Mouse (Mus musculus) stomach, embryonic 14.5 days (tissue): Measurements from ENCODE around the gene Setd7. TPM values are rescaled to one million over a fixed set of nuclear protein-coding genes. Genes with fewer than 3 reads are reported as not detected.

Experiments used
- ATAC-seq: fragments of 200-750 bp; cut with Nextera tagmentation; 2 replicates; pipeline ENCODE4 v1.8.0; 2017; ENCODE audit warnings: low read depth, moderate TSS enrichment; ENCODE audit not compliant: insufficient number of reproducible peaks, insufficient read depth, low FRiP score
- H3K27ac ChIP-seq: fragments of 300-500 bp; sonication (generic); 2 replicates; pipeline ENCODE4 v1.5.1; 2014; ENCODE audit warnings: mild to moderate bottlenecking, low read length, moderate library complexity, mixed read lengths
- H3K27me3 ChIP-seq: fragments of 300-500 bp; sonication (generic); 2 replicates; pipeline ENCODE4 v1.6.1; 2014; ENCODE audit warnings: low read length, control low read depth, mixed read lengths; ENCODE audit not compliant: control insufficient read depth, insufficient read depth
- H3K36me3 ChIP-seq: fragments of 300-500 bp; sonication (generic); 2 replicates; pipeline ENCODE4 v1.6.1; 2014; ENCODE audit warnings: mild to moderate bottlenecking, control low read depth, low read length, moderate library complexity, mixed read lengths; ENCODE audit not compliant: control insufficient read depth, insufficient read depth
- H3K4me1 ChIP-seq: fragments of 300-500 bp; sonication (generic); 2 replicates; pipeline ENCODE4 v1.6.1; 2014; ENCODE audit warnings: low read length, control low read depth, mixed read lengths; ENCODE audit not compliant: control insufficient read depth, insufficient read depth
- H3K4me2 ChIP-seq: fragments of 300-500 bp; sonication (generic); replicated peaks from 2 replicates; pipeline ENCODE4 v1.6.1; 2014; ENCODE audit warnings: low read depth, low read length, control low read depth
- H3K4me3 ChIP-seq: fragments of 300-500 bp; sonication (generic); 2 replicates; pipeline ENCODE4 v1.5.1; 2014; ENCODE audit warnings: low read depth, low read length, control low read depth
- H3K9ac ChIP-seq: fragments of 300-500 bp; sonication (generic); replicated peaks from 2 replicates; pipeline ENCODE4 v1.6.1; 2014; ENCODE audit warnings: low read depth, mild to moderate bottlenecking, control low read depth, low read length, moderate library complexity, mixed read lengths
- H3K9me3 ChIP-seq: fragments of 300-500 bp; sonication (generic); 2 replicates; pipeline ENCODE4 v1.6.1; 2016; ENCODE audit warnings: low read depth, low read length, control low read depth; ENCODE audit not compliant: control insufficient read depth
- WGBS: fragments of 180-500 bp; shearing (Covaris S2); extraction: QIAGEN DNeasy Blood & Tissue Kit; methylation state at CpG from one replicate; pipeline ENCODE4 v1.1.7; 2014; 5-methylcytosine and 5-hydroxymethylcytosine counted together
- polyA plus RNA-seq: library from polyadenylated mRNA; unstranded; fragments of >200 nt; fragmentation: Nextera tagmentation; extraction: Ambion mirVana; gene quantifications from 2 replicates; pipeline ENCODE4 v1.2.1, GENCODE M21; 2014

Gene Setd7
- 6.6 and 8.5 TPM in 2 replicates for polyA plus RNA-seq

GRCm38 (mm10) chr3:51560511-51561108 lies at the start of gene Setd7:
TSS of gene Setd7 (minus strand) at chr3:51560879.
- Histone ChIP-seq H3K9ac (peak within 1 kb of the TSS; percentile 92), H3K4me3 (peak within 1 kb of the TSS; percentile 86), H3K9me3 (no peaks in the 10 kb centered on the region), H3K36me3 (no peaks in the 10 kb centered on the region), H3K4me1 (peaks cover 11% of the 10 kb centered on the region; the same call in 1 of the 2 replicates), H3K27ac (peak within 1 kb of the TSS; percentile 92), H3K4me2 (peak within 1 kb of the TSS; percentile 99), H3K27me3 (no peaks in the 10 kb centered on the region)
- 1% methylated on average over 41 of the region's 48 CpGs for WGBS
- ATAC-seq = peak; percentile 82

- Histone ChIP-seq H3K27me3 (no peaks in the 10 kb centered on the region), H3K4me2 (no peak overlapping the region), H3K9me3 (no peaks in the 10 kb centered on the region), H3K9ac (no peak overlapping the region), H3K4me1 (no peaks in the 10 kb centered on the region), H3K4me3 (no peak overlapping the region), H3K27ac (no peak overlapping the region), H3K36me3 (no peaks in the 10 kb centered on the region)
- ATAC-seq = no peak
- 76% methylated on average over 3 of the region's 3 CpGs for WGBS
Measured at GRCm38 (mm10) chr3:51604489-51604888, 43.8 kb upstream of the Setd7 start.

GRCm38 (mm10) chr3:51603705-51604291 lies 43.1 kb upstream of the Setd7 start:
- no peak for ATAC-seq
- Histone ChIP-seq H3K4me3 (no peak overlapping the region), H3K27me3 (no peaks in the 10 kb centered on the region), H3K4me1 (no peaks in the 10 kb centered on the region), H3K9ac (no peak overlapping the region), H3K36me3 (no peaks in the 10 kb centered on the region), H3K27ac (no peak overlapping the region), H3K9me3 (no peaks in the 10 kb centered on the region), H3K4me2 (no peak overlapping the region)
- WGBS = 80% methylated on average over 15 of the region's 15 CpGs

GRCm38 (mm10) chr3:51601461-51601860 lies 40.8 kb upstream of the Setd7 start:
- no peaks in the 10 kb centered on the region for H3K4me1 ChIP-seq
- no peak overlapping the region for H3K9ac ChIP-seq
- ATAC-seq = no peak
- no peaks in the 10 kb centered on the region for H3K9me3 ChIP-seq
- no peaks in the 10 kb centered on the region for H3K27me3 ChIP-seq
- no peak overlapping the region for H3K4me3 ChIP-seq
- H3K36me3 ChIP-seq = no peaks in the 10 kb centered on the region
- no peak overlapping the region for H3K27ac ChIP-seq
- WGBS = 77% methylated on average over 2 of the region's 2 CpGs
- H3K4me2 ChIP-seq = no peak overlapping the region

GRCm38 (mm10) chr3:51600728-51601127 lies 40.0 kb upstream of the Setd7 start:
- Histone ChIP-seq H3K36me3 (no peaks in the 10 kb centered on the region), H3K27me3 (no peaks in the 10 kb centered on the region), H3K27ac (no peak overlapping the region), H3K4me1 (no peaks in the 10 kb centered on the region), H3K9me3 (no peaks in the 10 kb centered on the region), H3K4me2 (no peak overlapping the region), H3K4me3 (no peak overlapping the region), H3K9ac (no peak overlapping the region)
- no peak for ATAC-seq
- 77% methylated on average over 4 of the region's 4 CpGs for WGBS

- H3K27me3 ChIP-seq = no peaks in the 10 kb centered on the region
- no peak for ATAC-seq
- H3K9ac ChIP-seq = no peak overlapping the region
- 80% methylated on average over 12 of the region's 12 CpGs for WGBS
- H3K27ac ChIP-seq = no peak overlapping the region
- no peak overlapping the region for H3K4me3 ChIP-seq
- no peak overlapping the region for H3K4me2 ChIP-seq
- H3K36me3 ChIP-seq = no peaks in the 10 kb centered on the region
- no peaks in the 10 kb centered on the region for H3K4me1 ChIP-seq
- no peaks in the 10 kb centered on the region for H3K9me3 ChIP-seq
Measured at GRCm38 (mm10) chr3:51599057-51599630, 38.5 kb upstream of the Setd7 start.

GRCm38 (mm10) chr3:51596538-51596937 lies 35.9 kb upstream of the Setd7 start:
- H3K9me3 ChIP-seq = no peaks in the 10 kb centered on the region
- no peak overlapping the region for H3K4me2 ChIP-seq
- whole genome bisulfite sequencing = 79% methylated on average over 2 of the region's 2 CpGs
- no peaks in the 10 kb centered on the region for H3K4me1 ChIP-seq
- H3K4me3 ChIP-seq = no peak overlapping the region
- no peak overlapping the region for H3K9ac ChIP-seq
- no peaks in the 10 kb centered on the region for H3K27me3 ChIP-seq
- H3K27ac ChIP-seq = no peak overlapping the region
- no peaks in the 10 kb centered on the region for H3K36me3 ChIP-seq
- ATAC-seq = no peak

- 79% methylated on average over 1 of the region's 1 CpGs for WGBS
- no peaks in the 10 kb centered on the region for H3K36me3 ChIP-seq
- no peak overlapping the region for H3K4me2 ChIP-seq
- no peak overlapping the region for H3K9ac ChIP-seq
- no peaks in the 10 kb centered on the region for H3K27me3 ChIP-seq
- ATAC-seq = no peak
- no peak overlapping the region for H3K4me3 ChIP-seq
- no peaks in the 10 kb centered on the region for H3K9me3 ChIP-seq
- no peaks in the 10 kb centered on the region for H3K4me1 ChIP-seq
- H3K27ac ChIP-seq = no peak overlapping the region
Measured at GRCm38 (mm10) chr3:51593506-51593905, 32.8 kb upstream of the Setd7 start.
